Mouse (Mus musculus) liver, adult 2 months (tissue): Measurements from ENCODE around the gene Kcp. TPM values are rescaled to one million over a fixed set of nuclear protein-coding genes. Genes with fewer than 3 reads are reported as not detected.

Experiments
- DNase-seq: peaks from one replicate; pipeline ENCODE4 v3.0.0-alpha.2; 2011; ENCODE audit warnings: low read depth, low spot score; ENCODE audit errors: extremely low read depth
- H3K27ac ChIP-seq: fragments of 200-500 bp; replicated peaks from 2 replicates; pipeline ENCODE4 v1.5.1; 2012; ENCODE audit warnings: low read depth, mild to moderate bottlenecking, control low read depth, inconsistent platforms, low read length; ENCODE audit not compliant: insufficient read depth
- H3K27me3 ChIP-seq: fragments of 200-500 bp; 2 replicates; pipeline ENCODE4 v1.6.1; 2012; ENCODE audit warnings: mild to moderate bottlenecking, moderate library complexity, low read length, inconsistent platforms; ENCODE audit not compliant: control insufficient read depth, insufficient read depth
- H3K36me3 ChIP-seq: fragments of 200-500 bp; 2 replicates; pipeline ENCODE4 v1.6.1; 2012; ENCODE audit warnings: low read length, inconsistent platforms; ENCODE audit not compliant: control insufficient read depth, insufficient read depth
- H3K4me1 ChIP-seq: fragments of 200-500 bp; 2 replicates; pipeline ENCODE4 v1.6.1; 2011; ENCODE audit warnings: low read length; ENCODE audit not compliant: control insufficient read depth, insufficient read depth
- H3K4me3 ChIP-seq: fragments of 200-500 bp; 2 replicates; pipeline ENCODE4 v1.5.1; 2011; ENCODE audit warnings: low read depth, mild to moderate bottlenecking, control low read depth, low read length, moderate library complexity; ENCODE audit not compliant: insufficient read depth
- H3K79me2 ChIP-seq: fragments of 200-500 bp; 2 replicates; pipeline ENCODE4 v1.6.1; 2012; ENCODE audit warnings: inconsistent platforms, mild to moderate bottlenecking, low read length, moderate library complexity; ENCODE audit not compliant: control insufficient read depth, insufficient read depth
- H3K9ac ChIP-seq: fragments of 200-500 bp; 2 replicates; pipeline ENCODE4 v1.6.1; 2012; ENCODE audit warnings: low read depth, mild to moderate bottlenecking, control low read depth, inconsistent platforms, low read length
- CTCF ChIP-seq: fragments of 200-500 bp; IDR thresholded peaks from 2 replicates; pipeline ENCODE4 v1.5.1; 2011; ENCODE audit warnings: low read depth, low read length, control low read depth
- POLR2A ChIP-seq: fragments of 200-500 bp; IDR thresholded peaks from 2 replicates; pipeline ENCODE4 v1.6.1; 2011; ENCODE audit warnings: low read length, control low read depth; ENCODE audit not compliant: insufficient read depth; ENCODE audit errors: extremely low read depth
- WGBS: fragments of 180-500 bp; shearing (Covaris S2); methylation state at CpG from one replicate; pipeline ENCODE4 v1.1.7; 2018; 5-methylcytosine and 5-hydroxymethylcytosine counted together
- polyA plus RNA-seq: library from polyadenylated mRNA; depleted of rRNA; stranded (reverse); fragments of >200 nt; gene quantifications from 2 replicates; pipeline ENCODE4 v1.2.3, GENCODE M21; 2012
- total RNA-seq: library from RNA; depleted of rRNA; stranded (reverse); fragments of >200 nt; gene quantifications from 2 replicates; pipeline ENCODE4 v1.2.3, GENCODE M21; 2014

Kcp gene
- total and polyA plus RNA-seq, 2 experiments: 1.8 to 10.2 TPM

GRCm38 (mm10) chr6:29484716-29485559 is 22.8 kb downstream of the Kcp start:
- H3K27me3 ChIP-seq: no peaks in the 10 kb centered on the region
- H3K36me3 ChIP-seq: no peaks in the 10 kb centered on the region
- TF ChIP-seq POLR2A (no peak), CTCF (peak; percentile 89)
- H3K79me2 ChIP-seq: no peaks in the 10 kb centered on the region
- H3K9ac ChIP-seq: peak overlapping the region; percentile 76
- H3K4me1 ChIP-seq: no peaks in the 10 kb centered on the region
- WGBS: 14% methylated on average over 26 of the region's 26 CpGs
- H3K27ac ChIP-seq: no peak overlapping the region
- peak; percentile 61 for DNase-seq
- peak overlapping the region; percentile 66 for H3K4me3 ChIP-seq

- H3K27me3 ChIP-seq: no peaks in the 10 kb centered on the region
- no peak overlapping the region for H3K27ac ChIP-seq
- H3K36me3 ChIP-seq: no peaks in the 10 kb centered on the region
- no peak overlapping the region for H3K9ac ChIP-seq
- TF ChIP-seq CTCF: no peak
- no peak for TF ChIP-seq POLR2A
- DNase-seq: no peak
- 96% methylated on average over 13 of the region's 13 CpGs for WGBS
- no peaks in the 10 kb centered on the region for H3K79me2 ChIP-seq
- H3K4me3 ChIP-seq: no peak overlapping the region
- H3K4me1 ChIP-seq: no peaks in the 10 kb centered on the region
Observed at GRCm38 (mm10) chr6:29482691-29483090, 25.1 kb downstream of the Kcp start.

- Histone ChIP-seq H3K36me3 (no peaks in the 10 kb centered on the region), H3K4me3 (no peak overlapping the region), H3K27me3 (no peaks in the 10 kb centered on the region), H3K4me1 (no peaks in the 10 kb centered on the region), H3K9ac (no peak overlapping the region), H3K79me2 (no peaks in the 10 kb centered on the region), H3K27ac (no peak overlapping the region)
- DNase-seq: no peak
- TF ChIP-seq CTCF: no peak
- TF ChIP-seq POLR2A: no peak
- 78% methylated on average over 2 of the region's 2 CpGs for WGBS
Observed at GRCm38 (mm10) chr6:29474736-29475135, 33.0 kb downstream of the Kcp start.

GRCm38 (mm10) chr6:29473941-29474691 is 33.6 kb downstream of the Kcp start:
- no peak for TF ChIP-seq POLR2A
- no peak for TF ChIP-seq CTCF
- Histone ChIP-seq H3K79me2 (no peaks in the 10 kb centered on the region), H3K4me3 (peak overlapping the region; percentile 62), H3K4me1 (no peaks in the 10 kb centered on the region; the same call in 1 of the 2 replicates), H3K27ac (0 out of 2 replicates have a peak overlapping the region, but pooled peaks have one; percentile 2), H3K36me3 (no peaks in the 10 kb centered on the region), H3K9ac (peak overlapping the region; percentile 26), H3K27me3 (no peaks in the 10 kb centered on the region)
- WGBS: 16% methylated on average over 32 of the region's 33 CpGs
- peak; percentile 48 for DNase-seq

- H3K4me1 ChIP-seq: peaks cover 4% of the 10 kb centered on the region; the same call in 1 of the 2 replicates
- no peaks in the 10 kb centered on the region for H3K27me3 ChIP-seq
- H3K9ac ChIP-seq: no peak within 1 kb of the TSS
- WGBS: 95% methylated on average over 4 of the region's 4 CpGs
- no peaks in the 10 kb centered on the region for H3K36me3 ChIP-seq
- H3K27ac ChIP-seq: no peak within 1 kb of the TSS
- TF ChIP-seq POLR2A (no peak), CTCF (no peak)
- no peaks in the 10 kb centered on the region; the same call in 1 of the 2 replicates for H3K79me2 ChIP-seq
- no peak within 1 kb of the TSS for H3K4me3 ChIP-seq
- DNase-seq: no peak
Observed at GRCm38 (mm10) chr6:29471137-29471536, 36.6 kb downstream of the Kcp start, which contains the start of gene Atp6v1fnb. TSS of gene Atp6v1fnb (plus strand) at chr6:29471437.
